Mouse (Mus musculus) ES-E14 (cell line): ENCODE measurements around the gene Arhgef10l.

Experiments
- CHD2 ChIP-seq: IDR thresholded peaks from 2 replicates; pipeline ENCODE4 v1.6.1; 2014; ENCODE audit warnings: mild to moderate bottlenecking, low read depth, low read length, inconsistent platforms
- HCFC1 ChIP-seq: IDR thresholded peaks from 2 replicates; pipeline ENCODE4 v1.6.1; 2012; ENCODE audit warnings: low read length, inconsistent platforms, borderline replicate concordance; ENCODE audit not compliant: insufficient read depth
- MAFK ChIP-seq: IDR thresholded peaks from 2 replicates; pipeline ENCODE4 v1.6.1; 2014; ENCODE audit warnings: mild to moderate bottlenecking, low read depth, low read length, inconsistent platforms; ENCODE audit not compliant: insufficient read depth

DNA sequence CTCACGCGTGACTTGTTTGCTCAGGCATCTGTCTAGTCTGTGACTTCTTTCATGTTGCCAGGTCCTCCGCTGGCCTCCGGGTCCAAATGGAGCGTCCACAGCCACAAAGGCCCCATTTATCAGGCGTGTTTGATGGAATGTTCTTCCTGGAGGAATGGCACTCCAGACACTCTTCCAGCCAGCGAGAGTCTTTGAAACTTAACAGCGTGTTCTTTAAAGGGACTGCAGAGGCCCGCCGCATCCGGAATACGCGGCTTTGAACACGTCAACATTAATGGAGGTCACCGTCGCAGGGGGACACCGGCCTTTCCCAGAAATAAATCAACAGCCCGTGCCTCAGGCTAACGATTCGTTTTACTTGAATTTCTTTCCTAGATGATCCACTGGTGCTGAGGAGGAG, 168.6 kb downstream of the Arhgef10l start:
- TF ChIP-seq CHD2 (no peak), HCFC1 (no peak), MAFK (no peak)
